Mouse (Mus musculus) skeletal muscle tissue, adult 2 months (tissue): Measurements from ENCODE around the gene Kif5c.

Source experiments
- DNase-seq: peaks from one replicate; pipeline ENCODE4 v3.0.0-alpha.2; 2012; ENCODE audit warnings: low read depth, low spot score

The Kif5c gene

GRCm38 (mm10) chr2:49718935-49719850 is 100.1 kb downstream of the Kif5c start:
- DNase-seq, result no peak

GRCm38 (mm10) chr2:49719854-49720253 is 100.8 kb downstream of the Kif5c start:
- DNase-seq, result no peak

GRCm38 (mm10) chr2:49720343-49720742 is 101.2 kb downstream of the Kif5c start:
- no peak for DNase-seq

GRCm38 (mm10) chr2:49722331-49722730 is 103.2 kb downstream of the Kif5c start:
- no peak for DNase-seq

DNA sequence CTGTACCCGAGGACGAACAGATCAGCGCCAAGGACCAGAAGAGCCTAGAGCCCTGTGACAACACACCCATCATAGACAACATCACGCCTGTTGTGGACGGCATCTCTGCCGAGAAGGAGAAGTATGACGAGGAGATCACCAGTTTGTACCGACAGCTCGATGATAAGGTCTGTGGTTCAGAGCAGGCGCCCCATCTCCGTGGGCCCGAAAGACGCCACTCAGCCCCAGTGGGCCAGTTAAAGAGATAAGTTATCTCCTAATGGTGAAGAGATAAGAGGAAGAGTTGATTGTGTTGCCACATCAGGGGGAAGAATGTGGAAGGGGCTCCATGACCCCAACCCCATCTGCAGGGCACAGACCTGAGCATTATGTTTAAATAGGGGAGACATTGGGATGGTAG is 103.9 kb downstream of the Kif5c start:
- no peak for DNase-seq

DNA sequence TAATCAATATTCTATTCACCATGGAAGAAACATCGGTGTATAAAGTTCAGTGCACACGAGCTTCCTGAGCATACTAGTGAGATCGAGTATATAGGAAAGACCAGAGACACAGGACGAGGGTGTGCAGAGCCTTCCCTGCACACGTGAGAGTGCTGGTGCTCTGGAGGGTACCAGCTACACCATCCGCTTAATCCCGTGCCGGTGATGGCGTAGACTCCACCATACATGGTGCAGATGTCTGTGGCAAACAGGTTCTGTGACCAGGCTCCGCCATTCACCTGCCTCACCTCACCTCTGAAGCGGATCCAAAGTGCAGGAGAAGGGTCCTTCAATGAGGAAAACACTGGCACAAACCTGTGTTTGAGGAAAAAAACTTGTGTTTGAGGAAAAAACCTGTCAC is 107.6 kb downstream of the Kif5c start:
- no peak for DNase-seq

DNA sequence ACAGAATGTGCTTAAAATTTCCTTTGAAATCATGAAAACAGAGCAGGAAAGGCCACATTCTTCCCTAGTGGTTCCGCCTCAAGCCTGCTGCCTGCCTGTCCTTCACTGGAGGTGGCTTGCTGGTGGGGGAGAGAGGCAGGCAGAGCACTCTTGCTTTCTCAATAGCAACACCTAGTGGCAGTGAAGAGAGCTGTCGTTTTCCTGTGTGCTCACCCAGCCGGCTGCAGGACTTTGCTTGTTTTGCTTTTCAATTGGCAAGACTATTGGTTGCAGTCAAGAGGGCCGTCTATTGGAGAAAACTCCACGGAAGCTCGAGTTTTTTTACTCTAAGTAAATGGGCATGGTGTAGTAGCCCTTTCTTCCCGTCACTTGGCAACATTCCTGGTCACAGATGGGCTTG is 108.1 kb downstream of the Kif5c start:
- peak; percentile 66 for DNase-seq

GRCm38 (mm10) chr2:49727686-49728085 is 108.6 kb downstream of the Kif5c start:
- no peak for DNase-seq

DNA sequence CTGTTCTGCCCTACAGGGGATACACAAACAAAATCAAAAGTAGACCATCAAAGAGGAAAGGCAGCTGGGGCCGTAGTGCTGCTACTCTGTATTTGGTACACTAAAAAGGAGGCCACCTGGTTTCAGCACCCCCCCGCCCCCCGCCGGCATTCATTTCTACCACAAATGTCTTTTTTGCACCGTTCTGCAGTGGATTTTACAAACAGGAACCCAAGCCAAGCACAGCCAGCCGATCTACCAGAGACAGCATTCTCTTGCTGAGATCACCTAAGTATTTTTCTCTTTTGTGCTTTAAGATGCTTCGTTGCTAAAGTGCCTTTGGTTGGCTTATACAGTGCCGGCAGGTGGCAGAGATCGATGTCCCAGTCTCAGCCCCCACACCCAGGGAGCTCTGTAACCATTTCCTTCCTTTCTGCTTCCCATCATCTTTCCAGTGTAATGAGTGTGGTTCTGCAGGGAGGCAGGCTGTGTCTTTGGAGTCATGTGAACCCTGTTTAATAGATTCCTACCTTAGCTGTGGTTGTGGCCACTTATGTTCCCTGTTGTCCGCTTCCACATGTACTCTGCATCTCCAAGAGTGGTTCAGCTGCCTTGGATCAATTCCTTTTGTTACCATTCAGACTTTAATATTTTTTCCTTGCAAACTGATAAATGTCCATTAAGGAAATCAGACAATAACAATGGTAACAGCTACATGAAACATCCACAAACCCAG is 110.0 kb downstream of the Kif5c start:
- no peak for DNase-seq

DNA sequence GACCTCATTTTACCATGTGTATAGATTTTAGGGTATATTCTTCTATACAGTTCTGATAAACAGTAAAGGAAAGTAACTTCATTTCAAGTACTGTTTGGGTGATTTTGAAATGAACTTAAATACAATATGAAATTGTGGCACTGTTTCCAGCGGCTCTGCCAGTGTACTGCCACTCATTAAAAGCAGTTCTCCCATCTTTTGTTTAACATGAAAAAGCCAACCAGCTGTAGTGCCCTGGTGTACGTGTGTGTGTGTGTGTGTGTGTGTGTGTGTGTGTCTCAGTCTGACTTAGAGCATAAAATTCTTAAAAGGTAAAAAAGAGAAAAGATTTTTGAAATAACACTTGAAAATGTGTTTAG is 110.5 kb downstream of the Kif5c start:
- DNase-seq, result no peak

DNA sequence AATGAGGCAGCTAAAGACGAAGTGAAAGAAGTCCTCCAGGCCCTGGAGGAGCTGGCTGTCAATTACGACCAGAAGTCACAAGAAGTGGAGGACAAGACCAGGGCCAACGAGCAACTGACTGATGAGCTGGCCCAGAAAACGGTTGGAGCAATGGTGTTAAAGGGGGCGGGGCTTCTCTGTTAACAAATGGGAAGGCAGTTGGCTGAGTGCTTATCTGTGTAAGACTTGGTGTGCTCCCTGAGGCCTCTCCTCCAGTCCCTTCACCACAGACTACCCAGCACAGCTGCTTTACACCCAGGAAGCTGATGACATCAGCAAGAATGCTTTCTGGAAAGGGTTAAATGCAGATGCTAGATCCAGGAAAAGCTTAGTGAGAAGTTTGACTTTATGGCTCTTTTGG is 111.1 kb downstream of the Kif5c start:
- DNase-seq, result no peak

GRCm38 (mm10) chr2:49732745-49733655 is 113.9 kb downstream of the Kif5c start:
- DNase-seq, result no peak

GRCm38 (mm10) chr2:49733656-49734008 is 114.5 kb downstream of the Kif5c start:
- no peak for DNase-seq

GRCm38 (mm10) chr2:49734013-49734780 is 115.1 kb downstream of the Kif5c start:
- peak; percentile 66 for DNase-seq

GRCm38 (mm10) chr2:49735386-49735785 is 116.3 kb downstream of the Kif5c start:
- DNase-seq, result no peak

DNA sequence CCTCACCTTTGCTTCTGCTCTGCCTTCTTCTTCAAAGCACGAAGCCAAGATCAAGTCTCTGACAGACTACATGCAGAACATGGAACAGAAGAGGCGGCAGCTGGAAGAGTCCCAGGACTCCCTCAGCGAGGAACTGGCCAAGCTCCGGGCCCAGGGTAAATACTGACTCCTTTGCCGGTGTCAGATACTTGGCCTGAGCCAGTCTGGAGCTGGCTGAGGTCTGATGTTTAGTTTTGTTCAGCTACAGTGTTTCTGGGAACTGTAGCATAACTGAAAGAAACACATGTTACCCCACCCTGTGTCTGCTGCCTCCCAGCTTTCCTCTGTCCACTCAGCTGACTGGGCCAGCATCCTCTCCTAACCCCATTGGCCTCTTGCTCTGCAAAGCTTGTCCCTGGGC is 119.9 kb downstream of the Kif5c start:
- no peak for DNase-seq

DNA sequence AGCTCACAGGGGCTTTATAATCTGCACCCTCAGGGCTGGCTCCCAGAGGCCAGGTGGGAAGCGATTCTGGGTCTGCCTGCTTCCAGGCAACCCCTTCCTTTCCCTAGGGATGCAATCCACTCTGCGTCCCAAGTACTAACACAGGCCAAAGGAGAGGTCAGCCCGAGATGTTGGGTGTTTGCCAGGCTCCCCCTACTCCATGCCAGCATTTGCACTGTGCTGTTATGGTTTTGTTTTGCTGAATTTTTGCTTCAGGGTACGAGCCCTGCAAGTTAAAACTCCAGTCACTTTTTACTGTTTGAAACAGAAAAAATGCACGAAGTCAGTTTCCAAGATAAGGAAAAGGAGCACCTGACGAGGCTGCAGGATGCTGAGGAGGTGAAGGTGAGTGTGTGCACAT is 121.9 kb downstream of the Kif5c start:
- no peak for DNase-seq

- DNase-seq, result no peak
These were observed 123.0 kb downstream of the Kif5c start for GRCm38 (mm10) chr2:49741895-49742734.

DNA sequence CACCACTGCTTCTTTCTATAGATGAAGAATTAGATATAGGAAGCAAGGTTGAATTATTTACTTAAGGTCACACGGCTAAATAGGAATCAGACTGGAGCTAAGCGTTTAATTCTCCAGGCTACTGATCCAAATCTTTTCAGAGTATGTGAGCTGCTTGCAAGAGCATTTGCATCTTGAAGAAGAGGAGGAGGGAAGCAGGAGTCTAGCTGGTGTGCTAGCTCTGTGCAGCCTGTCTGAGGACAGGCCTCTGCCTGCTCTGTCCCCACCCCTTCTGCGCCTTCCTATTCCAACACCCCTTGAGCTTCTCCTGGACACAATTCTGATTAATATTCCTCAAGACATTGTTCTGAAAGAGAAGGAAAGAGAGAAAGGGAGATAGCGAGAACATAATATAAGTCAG is 123.8 kb downstream of the Kif5c start:
- DNase-seq, result no peak

DNA sequence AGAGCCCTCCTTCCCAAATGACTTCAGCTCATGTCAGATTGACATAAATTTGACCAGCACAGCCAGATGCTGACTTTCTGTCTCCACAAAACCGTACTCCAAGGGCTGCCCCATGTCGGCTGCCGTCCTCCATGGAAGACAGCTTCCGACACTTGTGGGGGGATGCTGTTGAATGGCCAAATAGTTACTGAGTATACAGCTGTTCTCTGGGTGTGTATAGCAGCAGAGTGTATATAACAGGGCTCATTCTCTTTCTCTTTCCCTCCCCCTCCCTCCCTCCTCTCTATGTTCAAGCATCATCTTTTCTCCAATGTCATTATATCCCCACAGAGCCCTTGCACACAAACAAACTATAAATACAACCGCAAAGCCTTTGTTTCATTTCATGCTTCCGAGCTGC is 124.7 kb downstream of the Kif5c start:
- no peak for DNase-seq
